Mouse (Mus musculus): Measurements from ENCODE around the gene Tpk1.

DNA sequence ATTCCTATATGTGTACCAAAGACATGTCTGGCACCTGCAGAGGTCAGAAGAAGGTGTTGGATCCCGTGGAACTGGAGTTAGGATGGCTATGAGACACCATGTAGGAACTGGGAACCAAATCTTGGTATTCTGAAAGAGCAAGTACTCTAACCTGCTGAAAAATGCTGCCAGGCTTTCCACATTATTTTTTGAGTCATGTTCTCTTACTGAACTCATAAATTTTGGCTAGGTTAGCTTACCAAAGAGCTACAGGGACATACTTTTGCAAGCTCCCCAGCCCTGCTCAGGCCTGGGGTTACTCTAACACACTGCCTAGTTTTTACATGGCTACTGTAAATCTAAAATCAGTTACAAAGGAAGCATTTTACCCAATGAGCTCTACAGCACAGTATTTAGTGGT is 194.5 kb downstream of the Tpk1 start:
- TF ChIP-seq POLR2A (IDR thresholded peaks at IDR 0.05; ENCODE audit: extremely low read depth, insufficient read depth, low read length) (no peak), CTCF (IDR thresholded peaks at IDR 0.05; ENCODE audit: low read depth, low read length) (no peak)
